In the genomic region with DNA sequence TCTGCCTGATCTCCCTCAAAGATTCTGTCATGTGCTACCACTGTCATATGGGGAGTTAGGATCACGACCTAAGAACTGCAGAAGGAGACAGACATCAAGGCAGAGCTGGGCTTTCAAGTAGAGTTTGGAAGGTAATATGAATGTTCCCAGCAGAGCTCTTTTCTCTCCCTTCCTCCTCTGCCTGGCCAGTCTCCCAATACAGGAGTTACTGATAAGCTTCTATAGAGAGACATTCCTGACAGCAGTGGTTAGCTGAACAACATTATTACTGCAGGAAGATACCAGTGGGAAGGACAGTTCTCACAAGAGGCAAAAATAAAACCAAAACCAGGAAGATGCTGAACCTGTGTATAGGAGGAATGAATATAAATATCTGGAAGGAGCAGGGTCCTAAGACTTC, we compare ENCODE assay signal across 23 mouse cellular contexts. TPM values are rescaled to one million over a fixed set of nuclear protein-coding genes. Genes with fewer than 3 reads are reported as not detected.
"Had no signal": no experiment of that assay in that cellular context is flagged by ENCODE, and none has a peak within 500 bp of the region (broad histone marks: within the 10 kb centered on the region; RNA-seq: fewer than 3 reads in every experiment).

No protein-coding gene starts in this region.

- H3K9ac ChIP-seq: limb, embryonic 12.5 days; limb, embryonic 15.5 days; liver, embryonic 14.5 days; liver, postnatal 0 days; lung, embryonic 14.5 days; midbrain, embryonic 12.5 days; midbrain, embryonic 15.5 days; neural tube, embryonic 12.5 days; neural tube, embryonic 15.5 days had no signal

- H3K4me3 ChIP-seq: layer of hippocampus, adult 2 months; left cerebral cortex, adult 2 months; limb, embryonic 12.5 days; limb, embryonic 15.5 days; midbrain, embryonic 12.5 days; midbrain, embryonic 15.5 days; neural tube, embryonic 12.5 days; neural tube, embryonic 15.5 days had no signal

- ATAC-seq: liver, postnatal 0 days; lung, postnatal 0 days; midbrain, embryonic 15.5 days had no signal

- DNase-seq: layer of hippocampus, postnatal 36 days; liver, postnatal 0 days; lung, embryonic 14.5 days; right cerebral cortex, adult 18-20 months; right cerebral cortex, postnatal 14 days; right cerebral cortex, postnatal 4 days; thymus, adult 18-20 months; thymus, postnatal 36 days had no signal

- H3K9me3 ChIP-seq: limb, embryonic 12.5 days; limb, embryonic 15.5 days; midbrain, embryonic 12.5 days; midbrain, embryonic 15.5 days; neural tube, embryonic 12.5 days; neural tube, embryonic 15.5 days had no signal

- H3K27ac ChIP-seq: kidney, postnatal 0 days; layer of hippocampus, adult 2 months; left cerebral cortex, adult 2 months; limb, embryonic 12.5 days; limb, embryonic 15.5 days; liver, embryonic 14.5 days; macrophage; midbrain, embryonic 12.5 days; midbrain, embryonic 15.5 days; neural tube, embryonic 12.5 days; neural tube, embryonic 15.5 days; stomach, postnatal 0 days had no signal

- H3K4me2 ChIP-seq: limb, embryonic 12.5 days; limb, embryonic 15.5 days; liver, embryonic 11.5 days; lung, embryonic 14.5 days; midbrain, embryonic 12.5 days; midbrain, embryonic 15.5 days; neural tube, embryonic 12.5 days; neural tube, embryonic 15.5 days had no signal

- H3K27me3 ChIP-seq: limb, embryonic 12.5 days; limb, embryonic 15.5 days; midbrain, embryonic 12.5 days; midbrain, embryonic 15.5 days; neural tube, embryonic 12.5 days; neural tube, embryonic 15.5 days had no signal

- H3K4me1 ChIP-seq: limb, embryonic 12.5 days; midbrain, embryonic 12.5 days; midbrain, embryonic 15.5 days; neural tube, embryonic 12.5 days; neural tube, embryonic 15.5 days had no signal

RNA-seq across cellular contexts. Expression of a gene that starts 28.9 kb away (rescaled TPM):
- total RNA-seq: megakaryocyte, adult 5-6 weeks had no signal
